Mouse (Mus musculus): Measurements from ENCODE around the gene Spag17.

GRCm38 (mm10) chr3:99885187-99885811 lies at the start of gene Spag17:
- no peak for TF ChIP-seq POLR2A (IDR thresholded peaks at IDR 0.05; ENCODE audit: control insufficient read depth, extremely low read depth, insufficient read depth, low read length, poor library complexity)
- no peak for TF ChIP-seq CTCF (IDR thresholded peaks at IDR 0.05; ENCODE audit: borderline replicate concordance, control insufficient read depth, extremely low read depth, insufficient read depth, low read length, poor library complexity)

All from thymus, adult 2 months (tissue).